Mouse (Mus musculus) embryo, embryonic 10 days (tissue): ENCODE measurements at regions not wholly inside any gene's neighbourhood (a gene's known extent, or its start where the extent isn't known, plus 50 kb on each side); places are given as distances from the start of the nearest gene placed in this dataset.

Source experiments
- DNase-seq: peaks from one replicate; pipeline ENCODE4 v3.0.0-alpha.2; 2015; ENCODE audit warnings: low spot score

- no peak for DNase-seq
Measured at GRCm38 (mm10) chr3:42593792-42594433, 851.5 kb downstream of the D3Ertd751e start.

- no peak for DNase-seq
Measured at GRCm38 (mm10) chr3:42596686-42597085, 854.3 kb downstream of the D3Ertd751e start.
